Mouse (Mus musculus): ENCODE measurements around the gene Ap3d1. TPM values are rescaled to one million over a fixed set of nuclear protein-coding genes. Genes with fewer than 3 reads are reported as not detected.

The Ap3d1 gene
- polyA plus RNA-seq, 1 experiment from 2014 or later = 102 TPM

DNA sequence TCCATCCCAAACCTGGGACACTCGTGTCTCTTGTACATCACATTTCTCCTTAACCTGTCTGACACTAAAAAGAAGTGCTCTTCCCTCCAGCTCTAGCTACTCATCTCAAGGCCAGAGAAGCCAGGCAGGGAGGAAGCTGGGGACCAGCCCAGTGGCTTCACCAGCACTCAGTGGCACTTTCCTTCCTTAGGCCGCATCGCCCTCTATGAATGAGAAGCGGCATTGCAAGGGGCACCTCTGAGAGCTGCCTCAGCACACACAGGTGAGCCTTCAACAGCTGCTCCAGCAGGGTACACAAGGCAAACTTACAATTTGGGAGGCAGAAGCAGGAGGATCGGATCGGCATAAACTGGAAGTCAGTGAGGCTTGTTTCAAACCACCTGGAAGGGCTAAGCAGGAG, 57.9 kb downstream of the Ap3d1 start:
- ATAC-seq = no peak
- no peak overlapping the region for H3K4me3 ChIP-seq (ENCODE audit: low read length)
- 58% methylated on average over 6 of the region's 6 CpGs for WGBS
- H3K4me2 ChIP-seq (ENCODE audit: low read length) = no peak overlapping the region
- H3K9ac ChIP-seq (ENCODE audit: low read depth, low read length) = no peak overlapping the region
- no peaks in the 10 kb centered on the region for H3K27me3 ChIP-seq (replicated peaks; ENCODE audit: control insufficient read depth, insufficient read depth, low read length)
- H3K4me1 ChIP-seq (ENCODE audit: control insufficient read depth, insufficient read depth, low read depth, low read length) = no peaks in the 10 kb centered on the region; the same call in 1 of the 2 replicates
- H3K27ac ChIP-seq (ENCODE audit: low read depth, low read length) = no peak overlapping the region
- peaks cover 28% of the 10 kb centered on the region for H3K36me3 ChIP-seq (ENCODE audit: control insufficient read depth, insufficient read depth, low read length)
- H3K9me3 ChIP-seq (ENCODE audit: control insufficient read depth, low read length) = no peaks in the 10 kb centered on the region

DNA sequence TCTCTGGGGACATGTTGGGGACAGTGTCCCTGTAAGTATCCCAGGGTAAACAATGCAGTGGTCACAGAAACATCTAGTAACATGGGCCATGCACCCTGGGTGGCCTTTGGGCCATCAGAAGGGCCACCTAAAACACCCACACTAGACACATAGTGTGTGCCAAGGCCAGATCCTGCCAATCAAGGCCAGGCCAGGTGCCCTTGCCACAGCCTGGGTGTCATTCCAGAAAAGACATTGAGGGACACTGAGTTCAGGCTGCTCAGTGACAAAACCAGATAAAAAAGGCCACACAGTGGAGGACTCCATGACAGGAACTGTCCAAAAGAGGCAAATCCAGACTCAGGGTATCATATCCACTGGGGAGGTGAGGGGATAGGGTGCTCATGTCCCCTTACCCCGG, 58.4 kb downstream of the Ap3d1 start:
- no peak for ATAC-seq
- Histone ChIP-seq H3K9ac (ENCODE audit: low read depth, low read length) (no peak overlapping the region), H3K4me1 (ENCODE audit: control insufficient read depth, insufficient read depth, low read depth, low read length) (peaks cover 5% of the 10 kb centered on the region), H3K27me3 (replicated peaks; ENCODE audit: control insufficient read depth, insufficient read depth, low read length) (no peaks in the 10 kb centered on the region), H3K4me3 (ENCODE audit: low read length) (no peak overlapping the region), H3K9me3 (ENCODE audit: control insufficient read depth, low read length) (no peaks in the 10 kb centered on the region), H3K4me2 (ENCODE audit: low read length) (no peak overlapping the region), H3K36me3 (ENCODE audit: control insufficient read depth, insufficient read depth, low read length) (peaks cover 26% of the 10 kb centered on the region), H3K27ac (ENCODE audit: low read depth, low read length) (no peak overlapping the region)
- 100% methylated on average over 1 of the region's 1 CpGs for WGBS

DNA sequence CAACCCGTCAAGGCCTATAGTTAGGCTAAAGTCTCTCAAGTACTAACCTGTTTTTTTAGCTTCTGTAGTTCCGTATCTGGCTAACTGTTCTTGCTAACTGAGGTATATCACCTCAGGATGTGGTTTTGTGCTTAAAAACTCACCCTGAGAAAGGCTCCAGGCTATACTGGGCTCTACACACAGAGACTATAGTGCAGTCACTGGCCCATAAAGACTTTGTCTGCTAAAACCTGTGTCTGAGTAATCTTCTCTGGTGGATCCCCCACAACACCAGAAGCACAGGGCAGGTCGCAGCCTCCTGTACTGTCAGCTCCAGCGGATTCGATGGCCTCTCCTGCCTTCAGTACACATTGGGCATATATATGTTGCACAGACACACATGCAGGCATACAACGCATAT, 60.1 kb downstream of the Ap3d1 start:
- Histone ChIP-seq H3K9ac (ENCODE audit: low read depth, low read length) (no peak overlapping the region), H3K36me3 (ENCODE audit: control insufficient read depth, insufficient read depth, low read length) (peaks cover 21% of the 10 kb centered on the region), H3K4me2 (ENCODE audit: low read length) (no peak overlapping the region), H3K4me3 (ENCODE audit: low read length) (no peak overlapping the region), H3K27me3 (replicated peaks; ENCODE audit: control insufficient read depth, insufficient read depth, low read length) (no peaks in the 10 kb centered on the region), H3K4me1 (ENCODE audit: control insufficient read depth, insufficient read depth, low read depth, low read length) (peaks cover 21% of the 10 kb centered on the region), H3K9me3 (ENCODE audit: control insufficient read depth, low read length) (no peaks in the 10 kb centered on the region), H3K27ac (ENCODE audit: low read depth, low read length) (no peak overlapping the region)
- WGBS = 97% methylated on average over 6 of the region's 6 CpGs
- no peak for ATAC-seq

DNA sequence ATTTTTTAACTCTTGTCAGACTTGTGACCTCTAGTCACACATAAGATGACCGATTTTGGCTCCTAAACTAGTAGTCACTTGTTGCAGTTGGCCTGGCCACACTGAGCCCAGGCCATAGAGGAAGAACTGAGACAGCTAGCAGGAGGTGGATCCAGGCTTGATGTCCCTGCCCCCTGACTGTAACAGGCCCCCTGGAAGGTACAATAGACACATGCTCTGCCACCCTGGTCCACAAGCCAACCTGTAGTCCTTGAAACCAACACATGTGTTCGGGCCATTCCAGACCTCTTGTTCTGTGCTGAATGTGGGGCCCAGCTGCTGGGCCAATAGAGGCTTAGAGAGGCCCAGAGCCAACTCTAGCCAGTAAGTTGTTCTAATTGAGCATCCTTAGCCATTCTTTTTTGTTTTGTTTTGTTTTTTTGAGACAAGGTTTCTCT, 61.8 kb downstream of the Ap3d1 start:
- Histone ChIP-seq H3K9me3 (ENCODE audit: control insufficient read depth, low read length) (no peaks in the 10 kb centered on the region), H3K36me3 (ENCODE audit: control insufficient read depth, insufficient read depth, low read length) (peaks cover 6% of the 10 kb centered on the region), H3K27ac (ENCODE audit: low read depth, low read length) (no peak overlapping the region), H3K9ac (ENCODE audit: low read depth, low read length) (no peak overlapping the region), H3K4me2 (ENCODE audit: low read length) (no peak overlapping the region), H3K4me3 (ENCODE audit: low read length) (no peak overlapping the region), H3K27me3 (replicated peaks; ENCODE audit: control insufficient read depth, insufficient read depth, low read length) (no peaks in the 10 kb centered on the region), H3K4me1 (ENCODE audit: control insufficient read depth, insufficient read depth, low read depth, low read length) (peaks cover 22% of the 10 kb centered on the region)
- WGBS = 90% methylated on average over 2 of the region's 2 CpGs
- no peak for ATAC-seq

DNA sequence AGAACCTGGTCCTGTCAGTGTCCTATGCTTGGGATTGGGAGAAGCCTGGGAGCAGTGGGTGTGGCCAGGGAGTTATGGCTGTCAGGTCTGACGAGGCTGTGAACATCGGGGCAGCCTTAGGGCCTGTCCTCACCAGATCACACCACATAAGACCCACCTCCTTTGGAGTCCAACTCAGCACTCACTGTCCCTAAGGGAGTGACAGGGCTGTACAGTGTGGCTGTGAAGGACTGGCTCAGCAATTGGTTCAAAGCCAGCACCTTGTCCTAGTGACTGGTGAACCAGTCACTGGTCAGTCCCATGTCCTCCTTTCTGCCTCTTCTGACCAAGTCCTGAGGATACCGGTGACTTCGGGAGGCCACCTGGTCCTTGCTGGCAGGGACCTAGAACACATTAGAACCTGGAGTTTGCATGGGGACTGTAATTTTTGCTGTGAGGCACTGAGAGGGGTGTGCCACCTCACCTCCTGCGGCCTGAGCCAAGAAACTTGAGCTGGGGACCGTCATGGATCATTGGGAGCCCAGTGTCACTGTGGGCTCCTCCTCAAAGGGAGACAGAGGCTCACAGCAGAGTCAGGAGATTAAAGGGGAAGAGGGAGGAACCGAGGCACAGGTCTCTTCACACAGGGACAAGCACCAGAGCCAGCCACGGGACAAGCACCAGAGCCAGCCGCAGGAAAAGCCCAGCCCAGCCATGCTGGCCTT, 62.4 kb downstream of the Ap3d1 start:
- no peak for ATAC-seq
- Histone ChIP-seq H3K36me3 (ENCODE audit: control insufficient read depth, insufficient read depth, low read length) (peaks cover 5% of the 10 kb centered on the region; the same call in 1 of the 2 replicates), H3K27me3 (replicated peaks; ENCODE audit: control insufficient read depth, insufficient read depth, low read length) (no peaks in the 10 kb centered on the region), H3K9ac (ENCODE audit: low read depth, low read length) (no peak overlapping the region), H3K4me3 (ENCODE audit: low read length) (no peak overlapping the region), H3K4me1 (ENCODE audit: control insufficient read depth, insufficient read depth, low read depth, low read length) (peaks cover 27% of the 10 kb centered on the region), H3K4me2 (ENCODE audit: low read length) (no peak overlapping the region), H3K9me3 (ENCODE audit: control insufficient read depth, low read length) (no peaks in the 10 kb centered on the region), H3K27ac (ENCODE audit: low read depth, low read length) (no peak overlapping the region; the same call in none of the 2 replicates)
- 69% methylated on average over 9 of the region's 9 CpGs for WGBS

DNA sequence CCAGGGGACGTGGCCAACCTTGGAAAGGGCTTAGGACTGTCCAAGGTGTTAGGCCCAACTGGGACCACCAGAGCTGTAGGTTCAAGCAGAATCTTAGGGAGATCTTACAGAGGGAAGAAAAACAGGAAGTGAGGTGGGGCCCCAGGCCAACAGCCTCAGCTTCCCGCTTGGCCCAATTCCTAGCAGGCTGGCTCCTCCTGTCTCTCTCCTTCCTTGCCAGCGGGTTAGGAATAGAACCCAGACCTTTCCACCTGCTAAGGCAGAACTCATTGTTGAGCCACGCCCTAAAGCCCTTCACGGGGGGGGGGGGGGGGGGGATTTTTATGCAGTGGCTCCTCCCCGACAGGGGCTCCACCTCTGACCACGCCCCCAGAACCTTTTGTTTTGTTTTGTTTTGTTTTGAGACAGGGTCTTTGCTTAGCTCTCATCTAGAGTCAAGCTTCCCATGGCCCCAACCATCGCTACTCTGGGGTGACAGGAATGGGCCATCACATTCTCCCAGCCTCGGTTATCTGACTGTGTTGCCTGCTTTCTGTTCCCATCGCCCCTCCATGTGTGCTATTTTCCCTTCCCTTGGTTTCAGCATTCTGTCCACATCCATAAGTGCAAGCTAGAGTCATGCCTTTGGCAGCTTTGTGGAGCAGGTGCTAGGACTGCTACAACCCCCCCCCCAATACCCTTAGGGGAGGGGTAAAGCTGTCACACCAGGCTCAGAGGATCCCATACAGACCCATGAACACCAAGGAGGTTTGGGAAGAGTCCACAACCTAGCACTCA, 63.3 kb downstream of the Ap3d1 start:
- H3K27ac ChIP-seq (ENCODE audit: low read depth, low read length) = peak overlapping the region; percentile 95
- no peak for ATAC-seq
- H3K9ac ChIP-seq (ENCODE audit: low read depth, low read length) = no peak overlapping the region; the same call in 1 of the 2 replicates
- H3K4me1 ChIP-seq (ENCODE audit: control insufficient read depth, insufficient read depth, low read depth, low read length) = peaks cover 36% of the 10 kb centered on the region
- no peak overlapping the region for H3K4me2 ChIP-seq (ENCODE audit: low read length)
- no peaks in the 10 kb centered on the region; the same call in 1 of the 2 replicates for H3K36me3 ChIP-seq (ENCODE audit: control insufficient read depth, insufficient read depth, low read length)
- no peak overlapping the region for H3K4me3 ChIP-seq (ENCODE audit: low read length)
- H3K27me3 ChIP-seq (replicated peaks; ENCODE audit: control insufficient read depth, insufficient read depth, low read length) = no peaks in the 10 kb centered on the region
- H3K9me3 ChIP-seq (ENCODE audit: control insufficient read depth, low read length) = no peaks in the 10 kb centered on the region
- 45% methylated on average over 9 of the region's 10 CpGs for WGBS

DNA sequence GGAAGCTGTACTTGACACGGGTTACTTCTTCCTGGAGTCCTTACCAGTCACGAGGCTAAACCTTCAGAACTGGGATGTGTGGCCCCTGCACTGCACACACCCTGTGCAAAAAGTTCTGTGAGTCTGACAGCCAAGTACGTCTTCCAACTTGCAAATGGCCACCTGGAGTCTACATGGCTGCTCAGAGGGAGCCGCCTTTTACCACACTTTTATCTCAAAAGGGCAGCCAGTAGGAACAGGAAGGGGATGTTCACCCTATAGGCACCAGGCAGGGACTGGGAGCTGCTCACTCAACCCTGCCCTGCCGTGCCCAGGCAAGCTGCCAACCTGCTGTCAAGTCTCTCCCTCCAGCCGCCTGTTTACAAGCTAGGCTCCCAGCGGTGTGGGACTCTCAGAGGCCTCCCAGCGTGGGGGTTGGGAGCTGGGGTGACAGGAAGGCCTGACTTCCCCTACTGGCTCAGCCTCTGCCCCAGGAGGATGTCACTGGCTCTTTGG, 64.1 kb downstream of the Ap3d1 start, which contains the start of gene Mknk2:
Gene Mknk2, minus strand, starts transcription at position 171 of the 495 bp plus-strand sequence.
- Histone ChIP-seq H3K27me3 (replicated peaks; ENCODE audit: control insufficient read depth, insufficient read depth, low read length) (no peaks in the 10 kb centered on the region), H3K9ac (ENCODE audit: low read depth, low read length) (peak within 1 kb of the TSS; percentile 78), H3K4me3 (ENCODE audit: low read length) (peak within 1 kb of the TSS; percentile 94), H3K9me3 (ENCODE audit: control insufficient read depth, low read length) (no peaks in the 10 kb centered on the region), H3K27ac (ENCODE audit: low read depth, low read length) (peak within 1 kb of the TSS; percentile 95), H3K36me3 (ENCODE audit: control insufficient read depth, insufficient read depth, low read length) (no peaks in the 10 kb centered on the region), H3K4me2 (ENCODE audit: low read length) (peak within 1 kb of the TSS; percentile 66), H3K4me1 (ENCODE audit: control insufficient read depth, insufficient read depth, low read depth, low read length) (peaks cover 44% of the 10 kb centered on the region)
- ATAC-seq = 0 out of 2 replicates have a peak, but pooled peaks have one; percentile 1
- 22% methylated on average over 8 of the region's 8 CpGs for WGBS

DNA sequence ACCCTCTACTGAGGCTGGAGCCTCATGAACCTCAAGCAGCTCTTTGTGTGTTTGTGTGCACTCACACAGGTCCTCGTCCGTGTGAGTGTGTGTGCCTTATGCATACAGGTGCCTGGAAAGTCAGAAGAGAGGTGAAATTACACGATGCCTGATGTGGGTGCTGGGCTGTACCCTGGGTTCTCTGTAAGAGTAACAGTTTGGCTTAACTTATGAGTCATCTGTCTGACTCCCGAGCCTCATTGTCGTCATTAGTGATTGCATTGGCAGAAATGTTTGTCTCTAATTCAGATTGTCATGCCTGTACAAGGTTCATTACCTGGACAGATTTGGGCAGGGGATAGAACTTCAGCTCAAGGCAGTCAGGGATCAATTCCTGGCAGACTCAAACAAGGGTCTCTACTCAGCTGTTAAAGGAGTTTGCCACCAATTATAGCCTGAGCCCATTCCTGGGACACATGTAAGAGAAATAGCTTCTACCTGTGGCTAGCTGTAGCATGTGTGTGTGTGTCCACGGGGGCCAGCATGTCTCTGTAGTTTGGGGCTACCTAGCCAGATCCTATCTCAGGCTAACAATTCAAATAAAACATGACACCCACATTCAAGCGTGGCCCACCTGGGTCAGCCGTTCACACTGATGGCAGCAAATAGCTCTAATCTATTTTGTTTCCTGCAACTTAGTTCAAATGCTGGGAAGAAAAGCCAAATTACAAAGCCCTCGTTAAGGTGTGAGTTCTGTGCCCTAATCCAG, 64.8 kb downstream of the Ap3d1 start:
- Histone ChIP-seq H3K27me3 (replicated peaks; ENCODE audit: control insufficient read depth, insufficient read depth, low read length) (no peaks in the 10 kb centered on the region), H3K4me2 (ENCODE audit: low read length) (peak overlapping the region; percentile 66), H3K36me3 (ENCODE audit: control insufficient read depth, insufficient read depth, low read length) (no peaks in the 10 kb centered on the region), H3K9ac (ENCODE audit: low read depth, low read length) (peak overlapping the region; percentile 78), H3K9me3 (ENCODE audit: control insufficient read depth, low read length) (no peaks in the 10 kb centered on the region), H3K4me3 (ENCODE audit: low read length) (peak overlapping the region; percentile 94), H3K27ac (ENCODE audit: low read depth, low read length) (peak overlapping the region; percentile 95), H3K4me1 (ENCODE audit: control insufficient read depth, insufficient read depth, low read depth, low read length) (peaks cover 50% of the 10 kb centered on the region)
- 40% methylated on average over 9 of the region's 9 CpGs for WGBS
- no peak for ATAC-seq
